Mouse (Mus musculus) layer of hippocampus, adult 18-20 months (tissue): Measurements from ENCODE around the gene Cxcl1. TPM values are rescaled to one million over a fixed set of nuclear protein-coding genes. Genes with fewer than 3 reads are reported as not detected.

Experiments
- DNase-seq, 2 experiments: peaks; one replicate each; pipeline ENCODE4 v3.0.0; 2022; ENCODE audit warnings: low spot score in 2 of 2
- total RNA-seq, 2 experiments: library from RNA; stranded (reverse); gene quantifications; 2 replicates each; pipeline ENCODE4 v1.2.3; 2021

The Cxcl1 gene
- total RNA-seq, 2 experiments from 2014 or later, result 0.27 to 0.36 TPM

GRCm38 (mm10) chr5:90884628-90885242, 6.3 kb upstream of the Cxcl1 start:
- no peak for DNase-seq

- DNase-seq, result no peak
These were observed 2.4 kb upstream of the Cxcl1 start for GRCm38 (mm10) chr5:90888661-90889060.

- DNase-seq, result no peak
These were observed 398 bp downstream of the Cxcl1 start for GRCm38 (mm10) chr5:90891464-90891813.

- no peak for DNase-seq
These were observed 3.2 kb downstream of the Cxcl1 start for GRCm38 (mm10) chr5:90894231-90894630.

DNA sequence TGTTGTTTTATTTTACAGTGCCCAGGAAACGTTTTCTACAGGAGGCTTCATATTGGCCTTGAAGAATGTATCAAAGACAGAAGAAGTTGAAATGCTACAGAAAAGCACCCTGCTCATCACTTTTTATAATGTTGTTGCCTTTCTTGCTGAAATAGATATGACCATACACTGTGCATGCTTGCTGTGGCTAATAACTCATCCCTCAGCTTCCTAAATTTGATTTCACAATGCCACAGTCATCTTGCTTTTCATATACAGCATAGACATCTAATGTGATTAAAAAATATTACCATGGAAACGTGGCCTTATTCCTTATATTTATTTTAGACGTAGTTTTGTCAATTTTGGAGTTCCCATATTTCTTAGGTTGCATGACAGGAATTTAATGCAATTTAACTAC, 6.4 kb downstream of the Cxcl1 start:
- DNase-seq, result no peak

DNA sequence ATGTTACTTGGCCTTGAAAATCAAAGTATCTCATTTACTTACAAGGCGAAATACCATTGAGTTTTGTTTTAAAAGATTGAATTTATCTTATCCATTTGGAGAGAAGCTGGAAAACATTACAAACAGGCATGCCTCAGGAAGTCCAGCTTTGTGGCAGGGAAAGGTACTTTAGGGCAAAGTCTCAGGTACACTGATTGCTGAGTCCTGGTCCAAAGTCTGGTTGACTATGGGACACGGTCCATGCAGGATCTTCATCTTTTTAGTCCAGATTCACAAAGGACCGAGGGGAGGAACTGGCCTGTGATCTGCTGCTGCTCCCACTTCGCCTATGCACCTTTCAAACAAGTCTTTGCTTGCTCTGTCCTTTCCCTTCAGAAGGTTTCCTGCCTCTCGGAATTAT, 8.3 kb downstream of the Cxcl1 start:
- DNase-seq, result no peak

DNA sequence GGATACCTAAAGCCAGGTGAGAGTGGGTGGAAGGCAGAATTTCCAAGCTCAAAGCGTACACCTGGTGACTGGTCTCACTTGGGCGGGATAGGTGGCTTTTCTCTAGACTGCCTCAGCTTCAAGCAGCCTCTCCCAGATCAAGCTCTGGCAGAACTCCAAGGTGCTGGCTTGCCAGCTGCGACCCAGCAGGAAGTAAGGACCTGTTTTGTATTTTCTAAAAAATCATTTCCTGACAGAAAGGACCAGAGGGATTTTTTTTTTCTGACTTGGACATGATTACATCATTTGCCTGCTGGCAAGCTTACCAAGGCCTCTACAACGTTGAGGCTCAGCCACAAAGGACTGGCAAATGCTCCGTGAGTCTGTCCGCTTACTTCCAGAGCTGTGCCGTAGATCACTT, 9.1 kb downstream of the Cxcl1 start:
- no peak for DNase-seq

GRCm38 (mm10) chr5:90900688-90901087, 9.6 kb downstream of the Cxcl1 start:
- DNase-seq, result no peak

- no peak for DNase-seq
These were observed 11.6 kb downstream of the Cxcl1 start for GRCm38 (mm10) chr5:90902380-90903260.

DNA sequence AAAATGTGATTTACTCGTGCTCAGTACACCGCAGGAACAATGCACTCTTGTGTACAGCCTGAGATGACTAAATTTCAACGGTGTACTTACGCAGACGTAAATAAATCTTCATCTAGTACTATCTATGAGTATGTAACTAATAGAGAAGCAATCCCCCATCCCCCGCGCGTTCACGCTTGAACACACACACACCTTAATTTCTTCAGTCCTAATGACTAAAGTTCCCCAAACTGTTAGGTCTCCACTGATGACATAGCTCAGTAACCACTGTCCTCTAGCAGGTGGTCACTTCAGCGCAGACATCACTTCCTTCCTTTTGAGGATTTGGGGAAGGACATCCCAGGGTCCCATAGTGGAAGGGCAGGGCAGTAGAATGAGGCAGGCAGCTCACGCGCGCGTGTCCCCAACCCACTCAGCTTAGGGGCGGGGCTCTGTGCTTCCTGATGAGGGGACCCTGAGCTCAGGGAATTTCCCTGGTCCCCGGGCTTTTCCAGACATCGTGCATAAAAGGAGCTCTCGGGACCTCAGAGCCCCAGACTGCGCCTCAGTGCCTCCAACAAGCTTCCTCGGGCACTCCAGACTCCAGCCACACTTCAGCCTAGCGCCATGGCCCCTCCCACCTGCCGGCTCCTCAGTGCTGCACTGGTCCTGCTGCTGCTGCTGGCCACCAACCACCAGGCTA, 12.4 kb downstream of the Cxcl1 start, which contains the start of gene Cxcl2:
Gene Cxcl2, plus strand, starts transcription at position 533 of the 682 bp plus-strand sequence.
- no peak for DNase-seq

GRCm38 (mm10) chr5:90908983-90909382, 17.9 kb downstream of the Cxcl1 start:
- peak; percentile 32 to 80 for DNase-seq

DNA sequence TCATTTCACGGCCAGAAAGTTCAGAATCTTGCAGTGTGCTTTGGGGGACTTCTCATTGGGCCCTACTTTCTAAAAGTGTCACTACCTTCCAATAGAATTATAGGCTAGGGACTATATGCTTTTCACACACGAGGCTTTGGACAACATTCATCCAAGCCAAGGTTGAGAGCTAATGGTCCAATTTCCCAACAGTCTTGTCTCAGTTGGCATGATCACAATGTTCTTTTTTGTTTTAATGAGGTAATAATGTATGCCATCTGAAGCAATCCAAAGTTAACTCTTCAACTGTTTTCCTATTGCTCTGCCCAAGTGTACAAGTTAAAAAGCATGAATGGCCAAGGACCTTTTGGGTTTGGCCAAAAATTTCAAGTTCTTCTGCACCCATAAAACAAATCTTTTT, 28.5 kb downstream of the Cxcl1 start:
- DNase-seq, result no peak

GRCm38 (mm10) chr5:90922958-90923357, 31.9 kb downstream of the Cxcl1 start:
- DNase-seq, result no peak

GRCm38 (mm10) chr5:90930546-90930945, 39.5 kb downstream of the Cxcl1 start:
- no peak for DNase-seq

GRCm38 (mm10) chr5:90930971-90931851, 40.2 kb downstream of the Cxcl1 start, which contains the start of gene Mthfd2l:
Mthfd2l (plus strand) TSS chr5:90931117.
- DNase-seq, result peak; percentile 51 to 72

GRCm38 (mm10) chr5:90931911-90932310, 40.9 kb downstream of the Cxcl1 start:
- no peak for DNase-seq

- no peak for DNase-seq
These were observed 45.7 kb downstream of the Cxcl1 start for GRCm38 (mm10) chr5:90936706-90937105.
